ENCODE assay signal across 24 mouse cellular contexts in genomic region chr9:47351036-47351435, GRCm38 (mm10).
A peak's percentile ranks its signal among the peaks of the same experiment; 100 is the strongest.
DNase-seq lines count a peak whose midpoint lies in the region; ATAC-seq lines count a peak whose summit lies in the region.
"Had no signal": no experiment of that assay in that cellular context is flagged by ENCODE, and none has a peak within 500 bp of the region (broad histone marks: within the 10 kb centered on the region; RNA-seq: fewer than 3 reads in every experiment).

No protein-coding gene starts in this region.

- 78% methylated on average over 6 of the region's 6 CpGs for WGBS in heart, embryonic 12.5 days

- H3K9me3 ChIP-seq in heart, embryonic 12.5 days (replicated peaks) = no peaks in the 10 kb centered on the region
- H3K9me3 ChIP-seq: embryonic facial prominence, embryonic 15.5 days; forebrain, embryonic 10.5 days; heart, embryonic 10.5 days; hindbrain, embryonic 12.5 days; limb, embryonic 12.5 days had no signal

- H3K9ac ChIP-seq in heart, embryonic 12.5 days = no peak overlapping the region
- H3K9ac ChIP-seq: embryonic facial prominence, embryonic 15.5 days; forebrain, postnatal 0 days; hindbrain, embryonic 12.5 days; limb, embryonic 12.5 days; liver, embryonic 14.5 days had no signal

- no peak for ATAC-seq in heart, embryonic 12.5 days (ENCODE audit: insufficient number of reproducible peaks, low FRiP score)
- ATAC-seq: forebrain, postnatal 0 days; inflammation-experienced regulatory T-cells, adult 6 months had no signal

- H3K4me1 ChIP-seq in heart, embryonic 12.5 days (replicated peaks) = peaks cover 20% of the 10 kb centered on the region

- H3K27ac ChIP-seq in heart, embryonic 12.5 days (ENCODE audit: poor library complexity, severe bottlenecking) = no peak overlapping the region
- H3K27ac ChIP-seq: embryonic facial prominence, embryonic 15.5 days; forebrain, embryonic 10.5 days; heart, embryonic 10.5 days; hindbrain, embryonic 12.5 days; limb, embryonic 12.5 days; liver, embryonic 14.5 days had no signal

- no peak overlapping the region for H3K4me2 ChIP-seq in heart, embryonic 12.5 days
- H3K4me2 ChIP-seq: embryonic facial prominence, embryonic 15.5 days; hindbrain, embryonic 12.5 days; limb, embryonic 12.5 days had no signal

- peaks cover 40% of the 10 kb centered on the region for H3K27me3 ChIP-seq in heart, embryonic 12.5 days (replicated peaks)
- H3K27me3 ChIP-seq: CH12.LX; embryonic facial prominence, embryonic 15.5 days; limb, embryonic 12.5 days had no signal

- H3K36me3 ChIP-seq in heart, embryonic 12.5 days = no peaks in the 10 kb centered on the region
- H3K36me3 ChIP-seq: embryonic facial prominence, embryonic 15.5 days; forebrain, embryonic 10.5 days; heart, embryonic 10.5 days; hindbrain, embryonic 12.5 days; limb, embryonic 12.5 days had no signal

- H3K4me3 ChIP-seq in heart, embryonic 12.5 days = no peak overlapping the region
- H3K4me3 ChIP-seq: embryonic facial prominence, embryonic 15.5 days; forebrain, embryonic 10.5 days; heart, embryonic 10.5 days; hindbrain, embryonic 12.5 days; limb, embryonic 12.5 days; myocyte had no signal

- DNase-seq in adrenal gland, postnatal 25 days = peak; percentile 5
- no peak for DNase-seq in adrenal gland, postnatal 36 days
- peak; percentile 6 for DNase-seq in ovary, postnatal 14 days (ENCODE audit: low spot score)
- DNase-seq in ovary, adult 18-20 months (ENCODE audit: low spot score) = no peak
- peak; percentile 88 for DNase-seq in cerebellum, adult 9-10 months
- DNase-seq in gonadal fat pad, adult 2 months (ENCODE audit: low read depth) = peak; percentile 89
- no peak for DNase-seq in MN1 (ENCODE audit: low spot score)
- DNase-seq: embryo, embryonic 11 days; forebrain, postnatal 0 days; heart, postnatal 14 days; kidney, postnatal 4 days; midbrain, embryonic 14.5 days; right cerebral cortex, postnatal 25 days; thymus, adult 18-20 months had no signal

Comparison
In these comparisons a context has a peak if more than half of its experiments do, and no peak if none do; other contexts are left out.
1. DNase-seq: peak in adrenal gland, postnatal 25 days (single experiment), ovary, postnatal 14 days (single experiment), cerebellum, adult 9-10 months (single experiment) and gonadal fat pad, adult 2 months (single experiment); none in adrenal gland, postnatal 36 days (0 of 2), ovary, adult 18-20 months (single experiment) and MN1 (single experiment).